Mouse (Mus musculus): Measurements from ENCODE around the gene Cars2.
A peak's percentile ranks its signal among the peaks of the same experiment; 100 is the strongest.
"Not testable (repeated sequence)": the region's sequence is repeated elsewhere in the genome, so short reads cannot be mapped to it uniquely, and the experiment has no call there.

The Cars2 gene

GRCm38 (mm10) chr8:11550281-11550948, at the start of gene Cars2:
TSS of gene Cars2 (minus strand) at chr8:11550783.
- peak; percentile 79 for DNase-seq (ENCODE audit: low read depth, low spot score)

- DNase-seq (ENCODE audit: low read depth, low spot score): no peak
Observed at GRCm38 (mm10) chr8:11593222-11593884, 42.8 kb upstream of the Cars2 start.

DNA sequence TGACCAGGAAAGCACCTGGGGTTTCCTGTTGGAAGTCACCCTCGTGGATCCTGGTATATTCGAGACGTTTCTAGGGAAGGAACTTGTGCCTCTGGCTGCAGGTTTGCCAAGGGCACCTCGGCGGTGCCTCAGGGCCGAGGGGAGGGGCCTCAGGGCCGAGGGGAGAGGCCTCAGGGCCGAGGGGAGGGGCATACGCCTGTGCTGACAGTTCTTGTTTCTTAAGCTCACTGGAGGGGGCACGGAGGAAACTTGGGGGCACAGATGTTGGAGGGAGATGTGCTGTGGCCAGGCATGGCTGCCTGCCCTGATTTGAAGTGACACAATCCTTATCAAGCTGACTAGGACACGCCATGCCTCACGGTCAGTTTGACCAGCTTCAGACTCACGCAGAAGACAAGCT, 41.7 kb upstream of the Cars2 start:
- no peak for DNase-seq (ENCODE audit: low read depth, low spot score)

- no peak for DNase-seq (ENCODE audit: low read depth, low spot score)
Observed at GRCm38 (mm10) chr8:11591837-11592236, 41.3 kb upstream of the Cars2 start.

GRCm38 (mm10) chr8:11586374-11586745, 35.8 kb upstream of the Cars2 start:
- no peak for DNase-seq (ENCODE audit: low read depth, low spot score)

DNA sequence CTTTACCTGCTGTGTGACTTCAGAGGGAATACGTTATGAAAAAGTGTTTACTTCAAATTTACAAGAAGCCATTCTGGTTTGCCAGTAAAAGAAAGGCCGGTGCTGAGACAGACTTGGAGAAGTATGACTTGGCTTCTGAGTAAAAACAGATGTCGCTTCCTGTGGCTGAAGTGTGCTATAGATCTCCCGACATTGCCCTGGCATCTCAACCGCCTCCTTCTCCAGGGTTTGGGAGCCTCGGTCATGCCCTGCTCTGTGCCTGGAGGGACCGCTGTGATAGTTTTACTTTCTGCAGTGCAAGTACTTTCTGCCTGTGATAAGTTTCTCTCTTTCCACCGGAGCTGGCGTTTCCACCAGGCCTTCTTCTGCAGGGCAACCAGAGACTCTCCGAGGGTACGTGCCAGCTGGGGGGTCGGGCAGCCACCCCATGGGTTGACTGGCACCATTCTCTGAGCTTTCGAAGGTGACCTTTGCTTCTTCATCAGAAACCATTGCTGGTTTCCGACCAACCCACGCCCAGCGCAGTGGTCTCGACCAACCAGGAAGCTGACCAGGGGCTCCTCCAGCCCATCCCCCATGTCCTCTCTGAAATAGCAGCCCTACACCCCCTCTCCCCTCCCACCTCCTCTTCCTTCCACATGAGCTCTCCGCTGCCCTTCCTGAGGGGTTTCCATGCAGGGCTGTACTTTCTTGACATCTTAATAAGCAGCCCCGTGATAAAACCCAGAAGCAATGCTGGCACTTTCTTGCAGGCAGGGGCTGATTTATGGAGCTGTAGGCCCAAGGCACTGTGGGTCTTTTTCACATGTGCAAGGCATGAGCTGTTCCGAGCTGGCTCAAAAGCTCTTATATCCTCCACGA, 35.2 kb upstream of the Cars2 start:
- DNase-seq (ENCODE audit: low read depth, low spot score): peak; percentile 53

- DNase-seq (ENCODE audit: low read depth, low spot score): no peak
Observed at GRCm38 (mm10) chr8:11575604-11576384, 25.2 kb upstream of the Cars2 start.

- no peak for DNase-seq (ENCODE audit: low read depth, low spot score)
Observed at GRCm38 (mm10) chr8:11574911-11575603, 24.5 kb upstream of the Cars2 start.

GRCm38 (mm10) chr8:11572428-11572827, 21.8 kb upstream of the Cars2 start:
- no peak for DNase-seq (ENCODE audit: low read depth, low spot score)

- no peak for DNase-seq (ENCODE audit: low read depth, low spot score)
Observed at GRCm38 (mm10) chr8:11571950-11572349, 21.4 kb upstream of the Cars2 start.

- DNase-seq (ENCODE audit: low read depth, low spot score): no peak
Observed at GRCm38 (mm10) chr8:11570742-11571141, 20.2 kb upstream of the Cars2 start.

GRCm38 (mm10) chr8:11569260-11570097, 18.9 kb upstream of the Cars2 start:
- no peak for DNase-seq (ENCODE audit: low read depth, low spot score)

DNA sequence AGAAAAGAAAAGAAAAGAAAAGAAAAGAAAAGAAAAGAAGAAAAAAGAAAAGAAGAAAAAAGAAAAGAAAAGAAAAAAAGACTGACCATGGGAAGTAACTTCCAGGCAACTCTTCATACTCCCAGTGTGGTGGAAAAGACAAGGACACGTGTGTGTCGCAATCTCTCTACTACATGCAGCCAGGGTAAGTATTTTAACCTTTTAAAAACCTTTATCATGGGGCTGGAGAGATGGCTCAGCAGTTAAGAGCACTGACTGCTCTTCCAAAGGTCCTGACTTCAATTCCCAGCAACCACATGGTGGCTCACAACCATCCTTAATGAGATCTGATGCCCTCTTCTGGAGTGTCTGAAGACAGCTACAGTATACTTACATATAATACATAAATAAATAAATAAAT, 17.6 kb upstream of the Cars2 start:
- DNase-seq (ENCODE audit: low read depth, low spot score): not testable (repeated sequence)

DNA sequence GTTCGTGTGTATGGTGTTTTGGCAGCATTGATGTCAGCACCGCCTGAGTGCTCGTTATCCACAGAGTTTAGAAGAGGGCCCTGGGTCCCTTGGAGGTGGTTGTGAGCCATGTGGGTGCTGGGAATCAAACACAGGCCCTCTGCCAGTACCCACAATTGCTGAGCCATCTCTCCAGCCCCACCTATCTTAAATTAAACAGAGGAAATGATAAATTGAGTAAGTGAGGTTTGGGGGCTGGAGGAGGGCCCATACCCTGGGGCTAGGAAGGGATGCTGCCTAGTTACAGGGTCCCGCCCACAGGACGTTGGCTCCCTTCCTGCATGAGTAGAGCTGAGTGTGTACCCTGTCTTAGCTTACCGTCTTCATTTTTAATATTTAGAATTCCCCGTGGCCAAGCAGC, 14.1 kb upstream of the Cars2 start:
- no peak for DNase-seq (ENCODE audit: low read depth, low spot score)

DNA sequence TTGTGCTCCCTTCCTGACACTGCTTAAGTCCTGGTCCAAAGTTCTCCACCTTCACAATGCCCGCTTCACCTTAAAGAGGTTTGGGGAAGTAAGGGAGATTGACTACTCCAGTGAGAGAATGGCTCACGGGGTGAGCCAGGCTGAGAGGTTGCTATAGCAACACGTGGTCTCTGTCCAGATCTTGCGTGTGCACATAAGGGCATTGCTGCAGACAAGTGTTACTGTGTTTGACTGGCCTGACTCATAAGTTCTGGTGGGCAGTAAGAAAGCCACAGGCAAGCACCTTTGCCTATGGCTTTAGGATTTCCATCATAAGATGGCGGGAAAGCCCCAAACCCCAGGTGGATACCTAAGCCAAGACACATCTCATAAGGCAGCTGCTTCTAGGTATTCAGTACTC, 13.7 kb upstream of the Cars2 start:
- DNase-seq (ENCODE audit: low read depth, low spot score): no peak

DNA sequence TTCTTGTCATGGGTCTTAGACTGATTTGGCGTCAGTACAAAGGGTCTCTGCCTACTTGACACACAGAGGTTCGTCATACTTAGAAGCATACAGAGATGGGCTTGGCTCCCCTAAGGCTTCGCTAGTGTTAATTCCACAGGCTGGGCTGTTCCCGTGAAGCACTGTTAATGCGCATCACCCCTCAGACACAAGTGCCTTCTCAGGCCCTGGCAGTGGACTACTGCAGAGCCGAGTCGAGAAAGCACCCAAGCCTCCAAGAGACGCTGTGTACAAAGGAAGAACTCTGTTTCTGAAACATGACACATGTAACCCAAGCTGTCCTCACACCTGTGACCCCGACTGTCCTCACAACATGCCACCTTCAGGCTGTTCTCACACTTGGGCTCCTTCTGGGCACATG, 9.6 kb upstream of the Cars2 start:
- DNase-seq (ENCODE audit: low read depth, low spot score): no peak

- DNase-seq (ENCODE audit: low read depth, low spot score): no peak
Observed at GRCm38 (mm10) chr8:11559511-11559910, 8.9 kb upstream of the Cars2 start.

GRCm38 (mm10) chr8:11557768-11558629, 7.4 kb upstream of the Cars2 start:
- DNase-seq (ENCODE audit: low read depth, low spot score): peak; percentile 97

DNA sequence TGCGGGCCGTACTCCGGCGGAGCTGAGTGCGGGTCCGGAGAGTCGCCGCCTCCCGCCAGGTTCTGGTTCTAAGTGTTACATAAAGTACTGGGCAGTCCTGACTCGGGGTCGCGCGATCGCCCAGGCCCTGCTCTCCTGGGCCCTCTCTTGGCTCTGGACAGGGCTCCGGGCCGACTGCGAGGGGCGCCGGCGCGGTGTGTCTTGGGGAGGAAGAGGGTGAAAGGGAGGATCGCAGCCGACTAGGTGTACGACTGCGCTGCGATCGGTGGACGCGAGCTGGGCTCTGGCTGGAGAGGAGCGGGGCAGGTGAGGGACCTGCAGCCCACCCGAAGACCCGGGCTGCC, 6.8 kb upstream of the Cars2 start:
- DNase-seq (ENCODE audit: low read depth, low spot score): no peak
